Mouse (Mus musculus) 3T3-L1 (cell line): Measurements from ENCODE around the gene Cabcoco1.
A peak's percentile ranks its signal among the peaks of the same experiment; 100 is the strongest.

Experiments
- DNase-seq: peaks from one replicate; pipeline ENCODE4 v3.0.0-alpha.2; 2015; ENCODE audit warnings: low read depth, low spot score

Cabcoco1 gene

GRCm38 (mm10) chr10:68435754-68436153 lies 105.9 kb downstream of the Cabcoco1 start:
- no peak for DNase-seq

- no peak for DNase-seq
These were observed 106.6 kb downstream of the Cabcoco1 start for GRCm38 (mm10) chr10:68435001-68435560.

GRCm38 (mm10) chr10:68434045-68434639 lies 107.6 kb downstream of the Cabcoco1 start:
- no peak for DNase-seq

- DNase-seq = no peak
These were observed 110.3 kb downstream of the Cabcoco1 start for GRCm38 (mm10) chr10:68431346-68431745.

GRCm38 (mm10) chr10:68430929-68431328 lies 110.8 kb downstream of the Cabcoco1 start:
- DNase-seq = no peak

- no peak for DNase-seq
These were observed 121.2 kb downstream of the Cabcoco1 start for GRCm38 (mm10) chr10:68420393-68420920.

- DNase-seq = no peak
These were observed 121.8 kb downstream of the Cabcoco1 start for GRCm38 (mm10) chr10:68419893-68420292.

- peak; percentile 21 for DNase-seq
These were observed 124.5 kb downstream of the Cabcoco1 start for GRCm38 (mm10) chr10:68417074-68417790.

- peak; percentile 60 for DNase-seq
These were observed 135.8 kb downstream of the Cabcoco1 start for GRCm38 (mm10) chr10:68405936-68406335.

GRCm38 (mm10) chr10:68396786-68397185 lies 144.9 kb downstream of the Cabcoco1 start:
- DNase-seq = no peak

- no peak for DNase-seq
These were observed 145.6 kb downstream of the Cabcoco1 start for GRCm38 (mm10) chr10:68396083-68396482.

GRCm38 (mm10) chr10:68391640-68392039 lies 150.1 kb downstream of the Cabcoco1 start:
- peak; percentile 58 for DNase-seq

GRCm38 (mm10) chr10:68388802-68389201 lies 152.9 kb downstream of the Cabcoco1 start:
- DNase-seq = peak; percentile 20

- DNase-seq = no peak
These were observed 153.6 kb downstream of the Cabcoco1 start for GRCm38 (mm10) chr10:68388138-68388537.
